Mouse (Mus musculus): ENCODE results near the gene Zc2hc1c.

The Zc2hc1c gene

GRCm38 (mm10) chr12:85338815-85339214 is 50.4 kb downstream of the Zc2hc1c start:
- DNase-seq (ENCODE audit: low read depth, low spot score): no peak

- DNase-seq (ENCODE audit: low read depth, low spot score): peak; percentile 95
These were observed 50.9 kb downstream of the Zc2hc1c start, which contains the start of gene Nek9 for GRCm38 (mm10) chr12:85339243-85339729. TSS of gene Nek9 (minus strand) at chr12:85339362.

GRCm38 (mm10) chr12:85339947-85340346 is 51.6 kb downstream of the Zc2hc1c start:
- DNase-seq (ENCODE audit: low read depth, low spot score): peak; percentile 53

GRCm38 (mm10) chr12:85341131-85341530 is 52.7 kb downstream of the Zc2hc1c start:
- peak; percentile 84 for DNase-seq (ENCODE audit: low read depth, low spot score)

GRCm38 (mm10) chr12:85342310-85342709 is 53.9 kb downstream of the Zc2hc1c start:
- no peak for DNase-seq (ENCODE audit: low read depth, low spot score)

- DNase-seq (ENCODE audit: low read depth, low spot score): no peak
These were observed 55.9 kb downstream of the Zc2hc1c start for GRCm38 (mm10) chr12:85344252-85344651.

- DNase-seq (ENCODE audit: low read depth, low spot score): no peak
These were observed 57.2 kb downstream of the Zc2hc1c start for GRCm38 (mm10) chr12:85345559-85345958.

- DNase-seq (ENCODE audit: low read depth, low spot score): peak; percentile 75
These were observed 58.0 kb downstream of the Zc2hc1c start for GRCm38 (mm10) chr12:85346374-85346773.

GRCm38 (mm10) chr12:85347196-85347595 is 58.8 kb downstream of the Zc2hc1c start:
- no peak for DNase-seq (ENCODE audit: low read depth, low spot score)

GRCm38 (mm10) chr12:85348338-85348737 is 59.9 kb downstream of the Zc2hc1c start:
- DNase-seq (ENCODE audit: low read depth, low spot score): no peak

All from CD4-positive helper T cell, adult 2 months (primary cell).